Mouse (Mus musculus) MEL (cell line): ENCODE results near the gene Ncapd2. TPM values are rescaled to one million over a fixed set of nuclear protein-coding genes. Genes with fewer than 3 reads are reported as not detected.

ENCODE experiments used
- DNase-seq: peaks from one replicate; pipeline ENCODE4 v3.0.0; 2011; ENCODE audit warnings: low read depth, low spot score
- H3K27ac ChIP-seq: 2 replicates; pipeline ENCODE4 v1.5.1; 2012; ENCODE audit warnings: low read depth, mild to moderate bottlenecking, control low read depth, low read length, moderate library complexity; ENCODE audit not compliant: control insufficient read depth
- H3K27me3 ChIP-seq, 2 experiments: fragments of 150-350 bp in 1 of 2; sonication (generic) in 1 of 2; 2 replicates each; pipeline ENCODE4 v1.6.1; 2012; ENCODE audit warnings: low read length in 2 of 2, mild to moderate bottlenecking in 2 of 2, improper control_type of control experiment in 1 of 2, moderate library complexity in 1 of 2; ENCODE audit not compliant: insufficient read depth in 2 of 2, control insufficient read depth in 1 of 2
- H3K36me3 ChIP-seq, 2 experiments: 2 replicates each; pipeline ENCODE4 v1.6.1; 2012 to 2014; ENCODE audit warnings: low read length in 2 of 2, improper control_type of control experiment in 1 of 2, inconsistent platforms in 1 of 2, mild to moderate bottlenecking in 1 of 2; ENCODE audit not compliant: insufficient read depth in 2 of 2, control insufficient read depth in 1 of 2
- H3K4me1 ChIP-seq, 2 experiments: fragments of 150-350 bp in 1 of 2; sonication (generic) in 1 of 2; 2 replicates each; pipeline ENCODE4 v1.6.1; 2012; ENCODE audit warnings: low read length in 2 of 2, improper control_type of control experiment in 1 of 2, mild to moderate bottlenecking in 1 of 2; ENCODE audit not compliant: insufficient read depth in 2 of 2, control insufficient read depth in 1 of 2
- H3K4me3 ChIP-seq, 2 experiments: fragments of 150-350 bp in 1 of 2; sonication (generic) in 1 of 2; 2 replicates each; pipeline ENCODE4 v1.5.1; 2012; ENCODE audit warnings: low read depth in 2 of 2, low read length in 2 of 2, mild to moderate bottlenecking in 2 of 2, moderate library complexity in 2 of 2, control low read depth in 1 of 2, improper control_type of control experiment in 1 of 2; ENCODE audit not compliant: control insufficient read depth in 1 of 2, insufficient read depth in 1 of 2
- H3K79me2 ChIP-seq: 2 replicates; pipeline ENCODE4 v1.6.1; 2012; ENCODE audit warnings: mild to moderate bottlenecking, low read length, moderate library complexity; ENCODE audit not compliant: control insufficient read depth, poor library complexity, insufficient read depth
- H3K9ac ChIP-seq: 2 replicates; pipeline ENCODE4 v1.6.1; 2012; ENCODE audit warnings: low read depth, mild to moderate bottlenecking, control low read depth, low read length, moderate library complexity; ENCODE audit not compliant: control insufficient read depth, poor library complexity, severe bottlenecking
- H3K9me3 ChIP-seq: fragments of 150-350 bp; sonication (generic); replicated peaks from 2 replicates; pipeline ENCODE4 v1.6.1; 2012; ENCODE audit warnings: mild to moderate bottlenecking, low read length, improper control_type of control experiment, moderate library complexity; ENCODE audit not compliant: insufficient read depth
- BHLHE40 ChIP-seq: IDR thresholded peaks from 2 replicates; pipeline ENCODE4 v1.6.1; 2012; ENCODE audit warnings: low read depth, mild to moderate bottlenecking, inconsistent platforms, low read length, improper control_type of control experiment, borderline replicate concordance
- CHD1 ChIP-seq: IDR thresholded peaks from 2 replicates; pipeline ENCODE4 v1.6.1; 2012; ENCODE audit warnings: low read depth, mild to moderate bottlenecking, inconsistent platforms, low read length, improper control_type of control experiment
- CHD2 ChIP-seq: IDR thresholded peaks from 2 replicates; pipeline ENCODE4 v1.6.1; 2011; ENCODE audit warnings: low read length, improper control_type of control experiment
- CTCF ChIP-seq, 3 experiments: IDR thresholded peaks in 2 of 3; conservative IDR thresholded peaks in 1 of 3; 2 replicates each; pipeline ENCODE4 v1.5.1; 2011 to 2012; ENCODE audit warnings: low read length in 3 of 3, low read depth in 2 of 3, mild to moderate bottlenecking in 2 of 3, improper control_type of control experiment in 1 of 3, inconsistent platforms in 1 of 3, mixed read lengths in 1 of 3, moderate library complexity in 1 of 3; ENCODE audit not compliant: control insufficient read depth in 1 of 3, insufficient read depth in 1 of 3, poor library complexity in 1 of 3, severe bottlenecking in 1 of 3
- E2F4 ChIP-seq: IDR thresholded peaks from 2 replicates; pipeline ENCODE4 v1.6.1; 2011; ENCODE audit warnings: low read depth, low read length, improper control_type of control experiment, borderline replicate concordance
- ELF1 ChIP-seq: IDR thresholded peaks from 2 replicates; pipeline ENCODE4 v1.6.1; 2014; ENCODE audit warnings: low read depth, mild to moderate bottlenecking, inconsistent platforms, low read length, improper control_type of control experiment, moderate library complexity
- HCFC1 ChIP-seq: IDR thresholded peaks from 2 replicates; pipeline ENCODE4 v1.6.1; 2012; ENCODE audit warnings: low read depth, mild to moderate bottlenecking, inconsistent platforms, low read length, improper control_type of control experiment, moderate library complexity
- KAT2A ChIP-seq: conservative IDR thresholded peaks from 2 replicates; pipeline ENCODE4 v1.6.1; 2012; ENCODE audit warnings: low read depth, low read length, improper control_type of control experiment, inconsistent platforms
- MAZ ChIP-seq: IDR thresholded peaks from 2 replicates; pipeline ENCODE4 v1.6.1; 2012; ENCODE audit warnings: low read depth, mild to moderate bottlenecking, inconsistent platforms, low read length, improper control_type of control experiment
- MEF2A ChIP-seq: IDR thresholded peaks from 2 replicates; pipeline ENCODE4 v1.6.1; 2014; ENCODE audit warnings: low read depth, mild to moderate bottlenecking, inconsistent platforms, low read length, improper control_type of control experiment; ENCODE audit not compliant: poor library complexity, insufficient replicate concordance, severe bottlenecking; ENCODE audit errors: extremely low read depth
- MYB ChIP-seq: IDR thresholded peaks from 2 replicates; pipeline ENCODE4 v1.6.1; 2011; ENCODE audit warnings: mild to moderate bottlenecking, low read depth, low read length, improper control_type of control experiment
- NELFE ChIP-seq: IDR thresholded peaks from 2 replicates; pipeline ENCODE4 v1.6.1; 2011; ENCODE audit warnings: low read depth, low read length, improper control_type of control experiment
- NRF1 ChIP-seq: IDR thresholded peaks from 2 replicates; pipeline ENCODE4 v1.6.1; 2014; ENCODE audit warnings: low read depth, mild to moderate bottlenecking, inconsistent platforms, low read length, improper control_type of control experiment, moderate library complexity; ENCODE audit not compliant: poor library complexity, insufficient read depth, severe bottlenecking
- POLR2AphosphoS2 ChIP-seq: IDR thresholded peaks from 2 replicates; pipeline ENCODE4 v1.6.1; 2011; ENCODE audit warnings: low read length, improper control_type of control experiment
- RCOR1 ChIP-seq: IDR thresholded peaks from 2 replicates; pipeline ENCODE4 v1.6.1; 2012; ENCODE audit warnings: low read depth, mild to moderate bottlenecking, inconsistent platforms, low read length, improper control_type of control experiment
- SMC3 ChIP-seq: IDR thresholded peaks from 2 replicates; pipeline ENCODE4 v1.6.1; 2011; ENCODE audit warnings: low read depth, low read length, improper control_type of control experiment
- TAL1 ChIP-seq: IDR thresholded peaks from 2 replicates; pipeline ENCODE4 v1.6.1; 2012; ENCODE audit warnings: mild to moderate bottlenecking, inconsistent platforms, low read length, moderate library complexity, mixed read lengths
- TCF12 ChIP-seq: IDR thresholded peaks from 2 replicates; pipeline ENCODE4 v1.6.1; 2014; ENCODE audit warnings: low read depth, mild to moderate bottlenecking, inconsistent platforms, low read length, improper control_type of control experiment, moderate library complexity
- UBTF ChIP-seq: IDR thresholded peaks from 2 replicates; pipeline ENCODE4 v1.6.1; 2012; ENCODE audit warnings: low read depth, mild to moderate bottlenecking, inconsistent platforms, low read length, improper control_type of control experiment, moderate library complexity, borderline replicate concordance; ENCODE audit not compliant: insufficient read depth
- USF1 ChIP-seq: IDR thresholded peaks from 2 replicates; pipeline ENCODE4 v1.6.1; 2014; ENCODE audit warnings: low read depth, mild to moderate bottlenecking, inconsistent platforms, low read length, improper control_type of control experiment, moderate library complexity
- ZC3H11A ChIP-seq: IDR thresholded peaks from 2 replicates; pipeline ENCODE4 v1.6.1; 2012; ENCODE audit warnings: low read depth, mild to moderate bottlenecking, inconsistent platforms, low read length, improper control_type of control experiment
- ZKSCAN1 ChIP-seq: IDR thresholded peaks from 2 replicates; pipeline ENCODE4 v1.6.1; 2012; ENCODE audit warnings: low read depth, mild to moderate bottlenecking, inconsistent platforms, low read length, improper control_type of control experiment, moderate library complexity
- ZNF384 ChIP-seq: IDR thresholded peaks from 2 replicates; pipeline ENCODE4 v1.6.1; 2012; ENCODE audit warnings: low read depth, mild to moderate bottlenecking, inconsistent platforms, low read length, improper control_type of control experiment
- polyA plus RNA-seq, 2 experiments: library from polyadenylated mRNA; stranded (reverse) in 1 of 2; unstranded in 1 of 2; fragments of >175 nt in 1 of 2; fragments of >200 nt in 1 of 2; gene quantifications; 2 replicates each; pipeline versions ENCODE4 v1.2.1 to v1.2.4; 2012; ENCODE audit warnings: low replicate concordance in 2 of 2, low read depth in 1 of 2; ENCODE audit not compliant: insufficient read length in 2 of 2, insufficient read depth in 1 of 2, missing spikeins in 1 of 2
- total RNA-seq: library from RNA; depleted of rRNA; stranded (reverse); fragments of 300-350 nt; gene quantifications from 2 replicates; pipeline ENCODE4 v1.2.3, GENCODE M21; 2012

Ncapd2 gene
- total and polyA plus RNA-seq, 3 experiments, result 86.6 to 394 TPM; not detected in 1

DNA sequence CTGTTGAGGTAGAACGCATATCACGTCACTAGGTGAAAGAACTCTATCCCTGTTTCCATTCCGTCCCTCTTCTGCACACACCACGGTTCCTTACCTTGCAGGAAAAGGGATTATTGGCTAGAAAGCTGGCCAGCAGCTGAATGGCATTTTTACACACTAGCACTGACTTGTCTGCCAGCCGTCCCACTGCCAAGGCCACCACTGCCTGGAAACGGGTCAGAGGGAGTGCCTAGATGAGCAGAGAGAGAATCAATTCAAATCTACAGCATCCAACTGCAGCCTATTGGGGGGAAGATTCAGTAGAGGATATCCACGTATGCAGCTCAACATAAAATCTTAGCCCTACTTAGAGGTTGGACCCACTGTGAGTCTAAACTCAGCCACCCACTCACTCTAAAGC, 11.9 kb downstream of the Ncapd2 start:
- Histone ChIP-seq H3K9me3 (no peaks in the 10 kb centered on the region), H3K36me3 (peaks cover 0 to 38% of the 10 kb centered on the region in 2 experiments; a peak in 2 of 4 replicates), H3K4me1 (no peaks in the 10 kb centered on the region), H3K79me2 (no peaks in the 10 kb centered on the region), H3K27ac (no peak overlapping the region), H3K4me3 (no peak overlapping the region), H3K9ac (no peak overlapping the region), H3K27me3 (no peaks in the 10 kb centered on the region)
- no peak for TF ChIP-seq ZKSCAN1
- no peak for DNase-seq

DNA sequence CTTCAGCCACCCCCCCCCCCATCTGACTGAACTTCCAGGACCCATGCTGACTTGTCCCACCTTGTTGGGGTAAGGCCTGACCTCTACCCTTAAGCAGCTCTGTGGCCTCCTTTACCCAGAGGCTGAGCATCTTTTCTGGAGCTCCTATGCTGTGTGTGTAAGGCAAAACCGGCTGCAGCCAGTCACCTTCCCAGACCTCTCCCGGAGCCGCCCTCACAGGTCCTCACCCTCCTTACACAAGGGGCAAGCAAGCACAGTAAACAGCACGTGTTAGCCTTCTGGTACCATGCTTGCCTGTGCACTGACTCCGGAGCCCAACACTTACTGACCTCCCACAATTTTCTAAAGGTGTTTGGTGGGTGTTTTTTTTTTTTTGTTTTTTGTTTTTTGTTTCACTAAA, 16.0 kb downstream of the Ncapd2 start:
- H3K79me2 ChIP-seq, result no peaks in the 10 kb centered on the region
- H3K27me3 ChIP-seq, result no peaks in the 10 kb centered on the region
- no peak overlapping the region for H3K9ac ChIP-seq
- no peak overlapping the region for H3K27ac ChIP-seq
- no peak for TF ChIP-seq BHLHE40
- no peak for TF ChIP-seq CHD1
- no peak for TF ChIP-seq KAT2A
- no peak for TF ChIP-seq MEF2A
- TF ChIP-seq SMC3, result no peak
- TF ChIP-seq MYB, result no peak
- TF ChIP-seq ELF1, result no peak
- TF ChIP-seq UBTF, result no peak
- TF ChIP-seq ZC3H11A, result no peak
- TF ChIP-seq POLR2AphosphoS2, result no peak
- TF ChIP-seq CTCF (IDR thresholded peaks at IDR 0.05 in 2 of 3, conservative IDR thresholded peaks at IDR 0.05 in 1 of 3; ENCODE audit: control insufficient read depth in 1 of 3, insufficient read depth in 1 of 3, low read depth in 2 of 3, low read length in 3 of 3, poor library complexity in 1 of 3, severe bottlenecking in 1 of 3), result no peak
- TF ChIP-seq E2F4, result no peak
- TF ChIP-seq ZKSCAN1, result no peak
- no peaks in the 10 kb centered on the region for H3K4me1 ChIP-seq
- H3K36me3 ChIP-seq, result peaks cover 0 to 29% of the 10 kb centered on the region in 2 experiments; a peak in 2 of 4 replicates
- DNase-seq, result no peak
- no peak overlapping the region for H3K4me3 ChIP-seq
- no peaks in the 10 kb centered on the region for H3K9me3 ChIP-seq

- Histone ChIP-seq H3K79me2 (no peaks in the 10 kb centered on the region), H3K27ac (no peak overlapping the region), H3K36me3 (peaks cover 0 to 21% of the 10 kb centered on the region in 2 experiments; a peak in 2 of 4 replicates), H3K9ac (no peak overlapping the region), H3K27me3 (no peaks in the 10 kb centered on the region), H3K9me3 (no peaks in the 10 kb centered on the region), H3K4me3 (no peak overlapping the region), H3K4me1 (no peaks in the 10 kb centered on the region)
- TF ChIP-seq USF1 (no peak), TAL1 (no peak), NELFE (no peak), NRF1 (no peak), CHD2 (no peak), SMC3 (no peak), BHLHE40 (no peak), RCOR1 (no peak), MAZ (no peak), ZC3H11A (no peak), ZNF384 (no peak), HCFC1 (no peak), ELF1 (no peak), TCF12 (no peak)
- no peak for DNase-seq
These were observed 18.2 kb downstream of the Ncapd2 start for GRCm38 (mm10) chr6:125173256-125173655.
